Mouse (Mus musculus): Measurements from ENCODE around the gene Chit1. TPM values are rescaled to one million over a fixed set of nuclear protein-coding genes. Genes with fewer than 3 reads are reported as not detected.

Chit1 gene
- polyA plus RNA-seq, 1 experiment from 2014 or later, result not detected

Other genes starting within 250 kb of the Chit1 start
- 1.8 and 2.0 TPM in 2 replicates for gene Optc, start 203.2 kb upstream of the Chit1 start, polyA plus RNA-seq (2014; fragmentation: Nextera tagmentation; extraction: Ambion mirVana)
- 1.4 and 1.9 TPM in 2 replicates for gene Prelp, start 189.8 kb upstream of the Chit1 start, polyA plus RNA-seq (2014; fragmentation: Nextera tagmentation; extraction: Ambion mirVana)
- 8.2 and 10.4 TPM in 2 replicates for gene Fmod, start 74.0 kb upstream of the Chit1 start, polyA plus RNA-seq (2014; fragmentation: Nextera tagmentation; extraction: Ambion mirVana)
- 32.6 and 34.6 TPM in 2 replicates for gene Btg2, start 32.1 kb upstream of the Chit1 start, polyA plus RNA-seq (2014; fragmentation: Nextera tagmentation; extraction: Ambion mirVana)
- 0.35 and 0.49 TPM in 2 replicates for gene Chil1, start 70.9 kb downstream of the Chit1 start, polyA plus RNA-seq (2014; fragmentation: Nextera tagmentation; extraction: Ambion mirVana)
- gene Mybph, start 82.2 kb downstream of the Chit1 start, polyA plus RNA-seq (2014; fragmentation: Nextera tagmentation; extraction: Ambion mirVana), result not detected in 2 replicates
- 1.7 and 2.0 TPM in 2 replicates for gene Adora1, start 124.2 kb downstream of the Chit1 start, polyA plus RNA-seq (2014; fragmentation: Nextera tagmentation; extraction: Ambion mirVana)
- gene Myog, start 178.7 kb downstream of the Chit1 start, polyA plus RNA-seq (2014; fragmentation: Nextera tagmentation; extraction: Ambion mirVana), result 0.16 TPM in 1 of 2 replicates, not detected in the other
- gene Ppfia4, start 221.7 kb downstream of the Chit1 start, polyA plus RNA-seq (2014; fragmentation: Nextera tagmentation; extraction: Ambion mirVana), result 4.3 and 4.5 TPM in 2 replicates

All from intestine, embryonic 14.5 days (tissue).